Mouse (Mus musculus) testis, adult 2 months (tissue): ENCODE measurements at regions not wholly inside any gene's neighbourhood (a gene's known extent, or its start where the extent isn't known, plus 50 kb on each side); places are given as distances from the start of the nearest gene placed in this dataset.

Source experiments
- CTCF ChIP-seq: fragments of 200-500 bp; IDR thresholded peaks from 2 replicates; pipeline ENCODE4 v1.5.1; 2012; ENCODE audit warnings: low read depth, mild to moderate bottlenecking, inconsistent platforms, low read length, moderate library complexity; ENCODE audit not compliant: control insufficient read depth, insufficient read depth, insufficient replicate concordance
- POLR2A ChIP-seq: fragments of 200-500 bp; IDR thresholded peaks from 2 replicates; pipeline ENCODE4 v1.6.1; 2012; ENCODE audit warnings: low read depth, mild to moderate bottlenecking, inconsistent platforms, low read length, moderate library complexity; ENCODE audit not compliant: control insufficient read depth

DNA sequence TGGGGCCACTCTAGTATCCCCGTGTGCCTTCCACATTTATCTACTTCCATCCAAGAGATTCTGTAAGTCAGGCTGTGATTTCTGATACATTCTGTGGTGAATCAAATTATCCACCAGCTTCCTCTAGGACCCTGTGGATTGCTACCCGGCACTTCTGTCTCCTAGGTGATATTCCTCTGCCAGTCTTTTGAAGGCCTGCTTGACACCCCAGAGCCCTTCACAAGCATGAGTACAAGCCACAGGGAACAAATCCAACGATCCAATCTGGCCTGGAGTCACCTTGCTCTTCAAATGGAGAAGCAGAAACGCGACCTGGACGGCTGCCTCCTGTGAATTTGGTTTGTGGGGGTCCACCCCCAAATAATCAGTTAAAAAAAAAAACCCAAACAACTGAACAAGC lies 59.1 kb upstream of the Stx16 start:
- no peak for TF ChIP-seq CTCF
- TF ChIP-seq POLR2A: no peak
